In genomic region chr6:146725384-146725791, GRCm38 (mm10) we compare ENCODE assay signal across 8 mouse cellular contexts. TPM values are rescaled to one million over a fixed set of nuclear protein-coding genes. Genes with fewer than 3 reads are reported as not detected.
DNase-seq lines count a peak whose midpoint lies in the region; ATAC-seq and TF ChIP-seq lines count a peak whose summit lies in the region.

No protein-coding gene starts in this region.

- WGBS in embryonic facial prominence, embryonic 14.5 days: under 1% methylated on average over 29 of the region's 30 CpGs
- 0% methylated on average over 30 of the region's 30 CpGs for WGBS in hindbrain, embryonic 16.5 days
- under 1% methylated on average over 30 of the region's 30 CpGs for WGBS in liver, embryonic 15.5 days (ENCODE audit: insufficient replicate concordance)

- peaks cover 8% of the 10 kb centered on the region for H3K79me2 ChIP-seq in MEL (ENCODE audit: control insufficient read depth, insufficient read depth, low read length, poor library complexity)

- peak; percentile 10 to 34 for DNase-seq in left cerebral cortex, adult 18-20 months (ENCODE audit: low spot score in 2 of 2)
- DNase-seq in left cerebral cortex, adult 11 months (ENCODE audit: low spot score): no peak
- peak; percentile 74 for DNase-seq in MEL (ENCODE audit: low read depth, low spot score)
- peak; percentile 48 for DNase-seq in embryonic facial prominence, embryonic 14.5 days (ENCODE audit: low spot score)
- peak; percentile 54 for DNase-seq in retina, embryonic 14.5 days (ENCODE audit: low spot score)
- DNase-seq in urinary bladder, postnatal 10 days (ENCODE audit: low spot score): no peak

- H3K4me3 ChIP-seq in MEL (ENCODE audit: control insufficient read depth in 1 of 2, insufficient read depth in 1 of 2, low read depth in 2 of 2, low read length in 2 of 2): peak overlapping the region; percentile 68 to 93
- H3K4me3 ChIP-seq in embryonic facial prominence, embryonic 14.5 days (ENCODE audit: low read depth, low read length): peak overlapping the region; percentile 82
- H3K4me3 ChIP-seq in hindbrain, embryonic 16.5 days (ENCODE audit: low read length): peak overlapping the region; percentile 96
- H3K4me3 ChIP-seq in liver, embryonic 15.5 days (replicated peaks): peak overlapping the region; percentile 74

- H3K9ac ChIP-seq in MEL (ENCODE audit: control insufficient read depth, low read depth, low read length, poor library complexity, severe bottlenecking): peak overlapping the region; percentile 88
- H3K9ac ChIP-seq in embryonic facial prominence, embryonic 14.5 days (ENCODE audit: low read depth, low read length): peak overlapping the region; percentile 82
- H3K9ac ChIP-seq in hindbrain, embryonic 16.5 days (ENCODE audit: low read depth, low read length): peak overlapping the region; percentile 87
- H3K9ac ChIP-seq in liver, embryonic 15.5 days: peak overlapping the region; percentile 75

- no peak for TF ChIP-seq RAD21 in MEL (IDR thresholded peaks at IDR 0.05; ENCODE audit: low read depth, low read length)

- no peak for TF ChIP-seq EP300 in MEL (IDR thresholded peaks at IDR 0.05; ENCODE audit: low read depth in 1 of 2, low read length in 2 of 2)

- no peaks in the 10 kb centered on the region for H3K9me3 ChIP-seq in MEL (replicated peaks; ENCODE audit: insufficient read depth, low read length)
- H3K9me3 ChIP-seq in embryonic facial prominence, embryonic 14.5 days (ENCODE audit: control insufficient read depth, low read length): no peaks in the 10 kb centered on the region
- H3K9me3 ChIP-seq in hindbrain, embryonic 16.5 days (ENCODE audit: control insufficient read depth, low read length): no peaks in the 10 kb centered on the region
- no peaks in the 10 kb centered on the region for H3K9me3 ChIP-seq in liver, embryonic 15.5 days (replicated peaks)

- peak overlapping the region; percentile 76 for H3K4me2 ChIP-seq in embryonic facial prominence, embryonic 14.5 days (ENCODE audit: low read depth, low read length)
- peak overlapping the region; percentile 91 for H3K4me2 ChIP-seq in hindbrain, embryonic 16.5 days (ENCODE audit: low read length)
- peak overlapping the region; percentile 85 for H3K4me2 ChIP-seq in liver, embryonic 15.5 days

- peak; percentile 53 for ATAC-seq in embryonic facial prominence, embryonic 14.5 days (ENCODE audit: low read depth)
- ATAC-seq in hindbrain, embryonic 16.5 days: no peak; the same call in 1 of the 2 replicates
- ATAC-seq in liver, embryonic 15.5 days (ENCODE audit: insufficient read depth): peak; percentile 52

- peaks cover 3 to 4% of the 10 kb centered on the region in 2 experiments; a peak in 3 of 4 replicates for H3K4me1 ChIP-seq in MEL (ENCODE audit: control insufficient read depth in 1 of 2, insufficient read depth in 2 of 2, low read length in 2 of 2)
- no peaks in the 10 kb centered on the region; the same call in 1 of the 2 replicates for H3K4me1 ChIP-seq in embryonic facial prominence, embryonic 14.5 days (ENCODE audit: control insufficient read depth, insufficient read depth, low read length)
- peaks cover 4% of the 10 kb centered on the region for H3K4me1 ChIP-seq in hindbrain, embryonic 16.5 days (ENCODE audit: control insufficient read depth, insufficient read depth, low read depth, low read length)
- peaks cover 13% of the 10 kb centered on the region; the same call in 1 of the 2 replicates for H3K4me1 ChIP-seq in liver, embryonic 15.5 days (replicated peaks)

- TF ChIP-seq CTCF in MEL (IDR thresholded peaks at IDR 0.05 in 2 of 3, conservative IDR thresholded peaks at IDR 0.05 in 1 of 3; ENCODE audit: control insufficient read depth in 1 of 3, insufficient read depth in 1 of 3, low read depth in 2 of 3, low read length in 3 of 3, poor library complexity in 1 of 3, severe bottlenecking in 1 of 3): no peak

- peaks cover 0 to 14% of the 10 kb centered on the region in 2 experiments; a peak in 2 of 4 replicates for H3K36me3 ChIP-seq in MEL (ENCODE audit: control insufficient read depth in 1 of 2, insufficient read depth in 2 of 2, low read length in 2 of 2)
- H3K36me3 ChIP-seq in embryonic facial prominence, embryonic 14.5 days (ENCODE audit: control insufficient read depth, insufficient read depth, low read length): no peaks in the 10 kb centered on the region
- no peaks in the 10 kb centered on the region for H3K36me3 ChIP-seq in hindbrain, embryonic 16.5 days (ENCODE audit: control insufficient read depth, insufficient read depth, low read length)
- no peaks in the 10 kb centered on the region for H3K36me3 ChIP-seq in liver, embryonic 15.5 days (replicated peaks)

- peak overlapping the region; percentile 62 for H3K27ac ChIP-seq in MEL (ENCODE audit: control insufficient read depth, low read depth, low read length)
- H3K27ac ChIP-seq in embryonic facial prominence, embryonic 14.5 days (replicated peaks; ENCODE audit: low read depth, low read length): peak overlapping the region; percentile 78
- peak overlapping the region; percentile 90 for H3K27ac ChIP-seq in hindbrain, embryonic 16.5 days (ENCODE audit: low read depth, low read length)
- peak overlapping the region; percentile 75 for H3K27ac ChIP-seq in liver, embryonic 15.5 days (replicated peaks)

- no peaks in the 10 kb centered on the region for H3K27me3 ChIP-seq in MEL (ENCODE audit: control insufficient read depth in 1 of 2, insufficient read depth in 2 of 2, low read length in 2 of 2)
- no peaks in the 10 kb centered on the region for H3K27me3 ChIP-seq in embryonic facial prominence, embryonic 14.5 days (replicated peaks; ENCODE audit: control insufficient read depth, insufficient read depth, low read length)
- no peaks in the 10 kb centered on the region for H3K27me3 ChIP-seq in hindbrain, embryonic 16.5 days (replicated peaks; ENCODE audit: control insufficient read depth, insufficient read depth, low read length)
- no peaks in the 10 kb centered on the region for H3K27me3 ChIP-seq in liver, embryonic 15.5 days

- no peak for TF ChIP-seq POLR2A in MEL (IDR thresholded peaks at IDR 0.05; ENCODE audit: control insufficient read depth in 1 of 2, insufficient read depth in 1 of 2, low read depth in 1 of 2, low read length in 2 of 2, poor library complexity in 1 of 2)

TF ChIP-seq in MEL, 35 proteins besides CTCF, POLR2A, EP300 and RAD21:
- 0 out of 2 replicates have a peak, but pooled peaks have one; percentile 1 for TF ChIP-seq MAX (IDR thresholded peaks at IDR 0.05; ENCODE audit: low read length)
- 0 out of 2 replicates have a peak, but pooled peaks have one; percentile 28 for TF ChIP-seq CHD1 (IDR thresholded peaks at IDR 0.05; ENCODE audit: low read depth, low read length)
- TF ChIP-seq RCOR1 (IDR thresholded peaks at IDR 0.05; ENCODE audit: low read depth, low read length): no peak
- 0 out of 2 replicates have a peak, but pooled peaks have one; percentile 1 for TF ChIP-seq MXI1 (IDR thresholded peaks at IDR 0.05; ENCODE audit: low read depth, low read length)
- 0 out of 2 replicates have a peak, but pooled peaks have one; percentile 10 for TF ChIP-seq TBP (IDR thresholded peaks at IDR 0.05; ENCODE audit: low read depth, low read length)

RNA-seq across cellular contexts. Expression of gene Stk38l, which starts 0.6 kb away (rescaled TPM):
- 10 to 100 TPM; 25.5 to 26.3 TPM for total RNA-seq in left cerebral cortex, adult 18-20 months (2021)
- 5.1 and 6.2 TPM in 2 replicates for total RNA-seq in MEL (2012; rRNA removed)
- polyA plus RNA-seq in MEL (2012; ENCODE audit: insufficient read depth in 1 of 2, insufficient read length in 2 of 2, low read depth in 1 of 2, low replicate concordance in 2 of 2, missing spikeins in 1 of 2): 1 to 10 TPM in 1 of 2 experiments, not detected in 1; 9.2 TPM
- polyA plus RNA-seq in embryonic facial prominence, embryonic 14.5 days (2014; fragmentation: Nextera tagmentation; extraction: Ambion mirVana): 18.4 and 18.5 TPM in 2 replicates
- 13.9 and 15.0 TPM in 2 replicates for polyA plus RNA-seq in hindbrain, embryonic 16.5 days (2015; fragmentation: Nextera tagmentation; extraction: Ambion mirVana)
- polyA plus RNA-seq in liver, embryonic 15.5 days (2015; fragmentation: Nextera tagmentation; extraction: Ambion mirVana): 3.8 and 4.5 TPM in 2 replicates

Comparison
In these comparisons a context has a peak if more than half of its experiments do, and no peak if none do; other contexts are left out.
1. DNase-seq: peak in left cerebral cortex, adult 18-20 months (2 of 2), MEL (single experiment), embryonic facial prominence, embryonic 14.5 days (single experiment) and retina, embryonic 14.5 days (single experiment); none in left cerebral cortex, adult 11 months (single experiment) and urinary bladder, postnatal 10 days (single experiment).
2. Peak in every context shown above with its lines, with median percentiles within 50 percentile points of each other: H3K27ac ChIP-seq, H3K4me3 ChIP-seq, H3K9ac ChIP-seq and H3K4me2 ChIP-seq.